Mouse (Mus musculus) ES-E14 (cell line): Measurements from ENCODE around the gene Nr1h2.

Experiments used
- MAFK ChIP-seq: IDR thresholded peaks from 2 replicates; pipeline ENCODE4 v1.6.1; 2014; ENCODE audit warnings: mild to moderate bottlenecking, low read depth, low read length, inconsistent platforms; ENCODE audit not compliant: insufficient read depth
- ZC3H11A ChIP-seq: IDR thresholded peaks from 2 replicates; pipeline ENCODE4 v1.6.1; 2012; ENCODE audit warnings: low read depth, mild to moderate bottlenecking, inconsistent platforms, low read length, borderline replicate concordance

GRCm38 (mm10) chr7:44548497-44549087 lies 5.2 kb downstream of the Nr1h2 start, which contains the start of gene Pold1:
- TF ChIP-seq MAFK (no peak), ZC3H11A (no peak)
